Mouse (Mus musculus): ENCODE measurements around the gene Ccdc85c.

GRCm38 (mm10) chr12:108227527-108227926 lies 47.7 kb downstream of the Ccdc85c start:
- TF ChIP-seq CTCF (IDR thresholded peaks at IDR 0.05; ENCODE audit: low read depth) (no peak), EP300 (optimal IDR thresholded peaks at IDR 0.05) (no peak)

Measured in stomach, postnatal 0 days (tissue).